Mouse (Mus musculus): ENCODE data around the gene Aifm3. TPM values are rescaled to one million over a fixed set of nuclear protein-coding genes. Genes with fewer than 3 reads are reported as not detected.
"Not testable (repeated sequence)": the region's sequence is repeated elsewhere in the genome, so short reads cannot be mapped to it uniquely, and the experiment has no call there.

Aifm3 gene
- polyA plus RNA-seq, 1 experiment from 2014 or later = 0.88 TPM

GRCm38 (mm10) chr16:17553910-17554685 is 64.7 kb downstream of the Aifm3 start:
- Histone ChIP-seq H3K27ac (ENCODE audit: low read depth, low read length) (peak overlapping the region; percentile 61; the same call in 1 of the 2 replicates), H3K27me3 (ENCODE audit: control insufficient read depth, insufficient read depth, low read length) (no peaks in the 10 kb centered on the region), H3K4me2 (ENCODE audit: low read depth) (peak overlapping the region; percentile 36), H3K4me1 (ENCODE audit: control insufficient read depth, insufficient read depth, low read length) (peaks cover 13% of the 10 kb centered on the region), H3K9me3 (ENCODE audit: control insufficient read depth, low read length) (no peaks in the 10 kb centered on the region), H3K9ac (ENCODE audit: low read length) (no peak overlapping the region; the same call in 1 of the 2 replicates), H3K4me3 (ENCODE audit: low read depth, low read length) (no peak overlapping the region), H3K36me3 (ENCODE audit: control insufficient read depth, insufficient read depth, low read length) (no peaks in the 10 kb centered on the region)
- WGBS = 7% methylated on average over 18 of the region's 18 CpGs
- ATAC-seq (ENCODE audit: insufficient read depth, low FRiP score, low TSS enrichment) = peak; percentile 66
- DNase-seq (ENCODE audit: low spot score) = peak; percentile 33

GRCm38 (mm10) chr16:17554702-17555101 is 65.3 kb downstream of the Aifm3 start:
- not testable (repeated sequence) for H3K36me3 ChIP-seq (ENCODE audit: control insufficient read depth, insufficient read depth, low read length); H3K9ac ChIP-seq (ENCODE audit: low read length); H3K4me3 ChIP-seq (ENCODE audit: low read depth, low read length); H3K27me3 ChIP-seq (ENCODE audit: control insufficient read depth, insufficient read depth, low read length); H3K9me3 ChIP-seq (ENCODE audit: control insufficient read depth, low read length)
- Histone ChIP-seq H3K4me2 (ENCODE audit: low read depth) (peak overlapping the region; percentile 36; the same call in 1 of the 2 replicates), H3K4me1 (ENCODE audit: control insufficient read depth, insufficient read depth, low read length) (peaks cover 16% of the 10 kb centered on the region), H3K27ac (ENCODE audit: low read depth, low read length) (peak overlapping the region; percentile 61; the same call in 1 of the 2 replicates)
- DNase-seq (ENCODE audit: low spot score) (peak; percentile 25), ATAC-seq (ENCODE audit: insufficient read depth, low FRiP score, low TSS enrichment) (peak; percentile 45; the same call in 1 of the 2 replicates)
- WGBS = 16% methylated on average over 4 of the region's 4 CpGs

- Histone ChIP-seq H3K27ac (ENCODE audit: low read depth, low read length) (no peak overlapping the region), H3K4me2 (ENCODE audit: low read depth) (no peak overlapping the region), H3K9me3 (ENCODE audit: control insufficient read depth, low read length) (no peaks in the 10 kb centered on the region), H3K4me3 (ENCODE audit: low read depth, low read length) (no peak overlapping the region), H3K36me3 (ENCODE audit: control insufficient read depth, insufficient read depth, low read length) (no peaks in the 10 kb centered on the region), H3K9ac (ENCODE audit: low read length) (no peak overlapping the region), H3K4me1 (ENCODE audit: control insufficient read depth, insufficient read depth, low read length) (peaks cover 21% of the 10 kb centered on the region), H3K27me3 (ENCODE audit: control insufficient read depth, insufficient read depth, low read length) (0 out of 2 replicates have a peak, but pooled peaks cover 2% of the 10 kb centered on the region)
- WGBS = 87% methylated on average over 4 of the region's 4 CpGs
- ATAC-seq (ENCODE audit: insufficient read depth, low FRiP score, low TSS enrichment) (no peak), DNase-seq (ENCODE audit: low spot score) (no peak)
These were observed 66.8 kb downstream of the Aifm3 start for GRCm38 (mm10) chr16:17556180-17556579.

- Histone ChIP-seq H3K36me3 (ENCODE audit: control insufficient read depth, insufficient read depth, low read length) (no peaks in the 10 kb centered on the region), H3K9me3 (ENCODE audit: control insufficient read depth, low read length) (no peaks in the 10 kb centered on the region), H3K27me3 (ENCODE audit: control insufficient read depth, insufficient read depth, low read length) (0 out of 2 replicates have a peak, but pooled peaks cover 2% of the 10 kb centered on the region), H3K27ac (ENCODE audit: low read depth, low read length) (no peak overlapping the region), H3K4me2 (ENCODE audit: low read depth) (no peak overlapping the region), H3K4me1 (ENCODE audit: control insufficient read depth, insufficient read depth, low read length) (peaks cover 25% of the 10 kb centered on the region), H3K4me3 (ENCODE audit: low read depth, low read length) (no peak overlapping the region), H3K9ac (ENCODE audit: low read length) (no peak overlapping the region)
- no peak for ATAC-seq (ENCODE audit: insufficient read depth, low FRiP score, low TSS enrichment)
- WGBS = 55% methylated on average over 4 of the region's 4 CpGs
- DNase-seq (ENCODE audit: low spot score) = no peak
These were observed 67.5 kb downstream of the Aifm3 start for GRCm38 (mm10) chr16:17556907-17557306.

Other genes starting within 250 kb of the Aifm3 start
- gene Tmem191c, start 213.5 kb upstream of the Aifm3 start, polyA plus RNA-seq (2014; fragmentation: Nextera tagmentation; extraction: Ambion mirVana) = 6.7 and 6.8 TPM in 2 replicates
- 0.15 and 0.23 TPM in 2 replicates for gene Serpind1, start 158.2 kb upstream of the Aifm3 start, polyA plus RNA-seq (2014; fragmentation: Nextera tagmentation; extraction: Ambion mirVana)
- 7.3 and 7.7 TPM in 2 replicates for gene Snap29, start 83.6 kb upstream of the Aifm3 start, polyA plus RNA-seq (2014; fragmentation: Nextera tagmentation; extraction: Ambion mirVana)
- 42.8 and 51.2 TPM in 2 replicates for gene Pi4ka, start 83.3 kb upstream of the Aifm3 start, polyA plus RNA-seq (2014; fragmentation: Nextera tagmentation; extraction: Ambion mirVana)
- 86.5 and 93.8 TPM in 2 replicates for gene Crkl, start 37.6 kb upstream of the Aifm3 start, polyA plus RNA-seq (2014; fragmentation: Nextera tagmentation; extraction: Ambion mirVana)
- gene Lztr1, start 19.1 kb downstream of the Aifm3 start, polyA plus RNA-seq (2014; fragmentation: Nextera tagmentation; extraction: Ambion mirVana) = 87.4 and 92.7 TPM in 2 replicates
- 39.6 and 51.4 TPM in 2 replicates for gene Thap7, start 41.5 kb downstream of the Aifm3 start, polyA plus RNA-seq (2014; fragmentation: Nextera tagmentation; extraction: Ambion mirVana)
- gene Lrrc74b, start 71.6 kb downstream of the Aifm3 start, polyA plus RNA-seq (2014; fragmentation: Nextera tagmentation; extraction: Ambion mirVana) = 0.20 and 0.42 TPM in 2 replicates
- 0.23 and 0.41 TPM in 2 replicates for gene P2rx6, start 72.3 kb downstream of the Aifm3 start, polyA plus RNA-seq (2014; fragmentation: Nextera tagmentation; extraction: Ambion mirVana)
- 1.7 and 2.9 TPM in 2 replicates for gene Slc7a4, start 93.6 kb downstream of the Aifm3 start, polyA plus RNA-seq (2014; fragmentation: Nextera tagmentation; extraction: Ambion mirVana)
- gene Smpd4, start 129.7 kb downstream of the Aifm3 start, polyA plus RNA-seq (2014; fragmentation: Nextera tagmentation; extraction: Ambion mirVana) = 41.2 and 45.3 TPM in 2 replicates
- 3.5 and 4.7 TPM in 2 replicates for gene Ccdc74a, start 156.9 kb downstream of the Aifm3 start, polyA plus RNA-seq (2014; fragmentation: Nextera tagmentation; extraction: Ambion mirVana)
- 40.2 and 40.4 TPM in 2 replicates for gene Med15, start 243.3 kb downstream of the Aifm3 start, polyA plus RNA-seq (2014; fragmentation: Nextera tagmentation; extraction: Ambion mirVana)